Mouse (Mus musculus) hindbrain, embryonic 11.5 days (tissue): ENCODE measurements at regions not wholly inside any gene's neighbourhood (a gene's known extent, or its start where the extent isn't known, plus 50 kb on each side); places are given as distances from the start of the nearest gene placed in this dataset.

Source experiments
- ATAC-seq: fragments of 200-750 bp; cut with Nextera tagmentation; 2 replicates; pipeline ENCODE4 v1.8.0; 2017; ENCODE audit warnings: mild to moderate bottlenecking, moderate TSS enrichment, moderate library complexity; ENCODE audit not compliant: low FRiP score
- DNase-seq: peaks from one replicate; pipeline ENCODE4 v3.0.0-alpha.2; 2015; ENCODE audit warnings: low spot score
- H3K27ac ChIP-seq: fragments of 300-500 bp; sonication (generic); 2 replicates; pipeline ENCODE4 v1.5.1; 2014; ENCODE audit warnings: mild to moderate bottlenecking, low read depth, low read length
- H3K27me3 ChIP-seq: fragments of 300-500 bp; sonication (generic); 2 replicates; pipeline ENCODE4 v1.6.1; 2014; ENCODE audit warnings: mild to moderate bottlenecking, low read length, moderate library complexity, mixed read lengths; ENCODE audit not compliant: control insufficient read depth, insufficient read depth
- H3K36me3 ChIP-seq: fragments of 300-500 bp; sonication (generic); 2 replicates; pipeline ENCODE4 v1.6.1; 2014; ENCODE audit warnings: mild to moderate bottlenecking, low read length, moderate library complexity, mixed read lengths; ENCODE audit not compliant: control insufficient read depth, insufficient read depth
- H3K4me1 ChIP-seq: fragments of 300-500 bp; sonication (generic); replicated peaks from 2 replicates; pipeline ENCODE4 v1.6.1; 2014; ENCODE audit warnings: low read length, mixed read lengths; ENCODE audit not compliant: control insufficient read depth, insufficient read depth
- H3K4me2 ChIP-seq: fragments of 300-500 bp; sonication (generic); replicated peaks from 2 replicates; pipeline ENCODE4 v1.6.1; 2014; ENCODE audit warnings: mild to moderate bottlenecking, low read depth, low read length
- H3K4me3 ChIP-seq: fragments of 300-500 bp; sonication (generic); 2 replicates; pipeline ENCODE4 v1.5.1; 2014; ENCODE audit warnings: low read depth, low read length
- H3K9ac ChIP-seq: fragments of 300-500 bp; sonication (generic); 2 replicates; pipeline ENCODE4 v1.6.1; 2014; ENCODE audit warnings: low read depth, low read length
- H3K9me3 ChIP-seq: fragments of 300-500 bp; sonication (generic); 2 replicates; pipeline ENCODE4 v1.6.1; 2016; ENCODE audit warnings: low read length; ENCODE audit not compliant: control insufficient read depth
- WGBS: fragments of 180-500 bp; shearing (Covaris S2); extraction: QIAGEN DNeasy Blood & Tissue Kit; methylation state at CpG from one replicate; pipeline ENCODE4 v1.1.7; 2014; 5-methylcytosine and 5-hydroxymethylcytosine counted together

- Histone ChIP-seq H3K4me1 (no peaks in the 10 kb centered on the region), H3K27ac (no peak overlapping the region), H3K9me3 (no peaks in the 10 kb centered on the region), H3K4me2 (no peak overlapping the region), H3K27me3 (no peaks in the 10 kb centered on the region), H3K36me3 (no peaks in the 10 kb centered on the region), H3K9ac (no peak overlapping the region), H3K4me3 (no peak overlapping the region)
- no peak for DNase-seq
- 90% methylated on average over 8 of the region's 8 CpGs for WGBS
- ATAC-seq: no peak
Observed at GRCm38 (mm10) chr5:90164434-90164833, 59.4 kb downstream of the Cox18 start.

- Histone ChIP-seq H3K4me2 (no peak overlapping the region), H3K9me3 (no peaks in the 10 kb centered on the region), H3K27ac (no peak overlapping the region), H3K36me3 (no peaks in the 10 kb centered on the region), H3K4me3 (no peak overlapping the region), H3K9ac (no peak overlapping the region), H3K27me3 (no peaks in the 10 kb centered on the region), H3K4me1 (no peaks in the 10 kb centered on the region)
- 76% methylated on average over 18 of the region's 18 CpGs for WGBS
- no peak for DNase-seq
- no peak for ATAC-seq
Observed at GRCm38 (mm10) chr5:90163033-90163859, 60.6 kb downstream of the Cox18 start.

- DNase-seq: no peak
- WGBS: 61% methylated on average over 4 of the region's 4 CpGs
- H3K4me2 ChIP-seq: no peak overlapping the region
- no peak overlapping the region for H3K27ac ChIP-seq
- no peaks in the 10 kb centered on the region for H3K4me1 ChIP-seq
- H3K9me3 ChIP-seq: no peaks in the 10 kb centered on the region
- H3K9ac ChIP-seq: no peak overlapping the region
- no peak for ATAC-seq
- no peaks in the 10 kb centered on the region for H3K27me3 ChIP-seq
- no peak overlapping the region for H3K4me3 ChIP-seq
- no peaks in the 10 kb centered on the region for H3K36me3 ChIP-seq
Observed at GRCm38 (mm10) chr5:90160281-90160680, 63.5 kb downstream of the Cox18 start.

- H3K4me1 ChIP-seq: no peaks in the 10 kb centered on the region
- no peak overlapping the region for H3K27ac ChIP-seq
- WGBS: 92% methylated on average over 4 of the region's 4 CpGs
- DNase-seq (no peak), ATAC-seq (no peak)
- H3K36me3 ChIP-seq: no peaks in the 10 kb centered on the region
- no peaks in the 10 kb centered on the region for H3K9me3 ChIP-seq
- no peak overlapping the region for H3K4me2 ChIP-seq
- no peak overlapping the region for H3K4me3 ChIP-seq
- no peaks in the 10 kb centered on the region for H3K27me3 ChIP-seq
- no peak overlapping the region for H3K9ac ChIP-seq
Observed at GRCm38 (mm10) chr5:90156522-90156921, 67.3 kb downstream of the Cox18 start.

GRCm38 (mm10) chr5:90149611-90150532 is 73.9 kb downstream of the Cox18 start:
- ATAC-seq (no peak), DNase-seq (no peak)
- H3K27me3 ChIP-seq: no peaks in the 10 kb centered on the region
- H3K9ac ChIP-seq: no peak overlapping the region
- H3K4me2 ChIP-seq: no peak overlapping the region
- no peak overlapping the region for H3K27ac ChIP-seq
- no peaks in the 10 kb centered on the region for H3K4me1 ChIP-seq
- no peaks in the 10 kb centered on the region for H3K36me3 ChIP-seq
- no peaks in the 10 kb centered on the region for H3K9me3 ChIP-seq
- no peak overlapping the region for H3K4me3 ChIP-seq
- whole genome bisulfite sequencing: 87% methylated on average over 22 of the region's 22 CpGs

GRCm38 (mm10) chr5:90135971-90136370 is 87.8 kb downstream of the Cox18 start:
- WGBS: 89% methylated on average over 7 of the region's 7 CpGs

GRCm38 (mm10) chr5:90107036-90107435 is 116.8 kb downstream of the Cox18 start:
- DNase-seq: no peak
- 95% methylated on average over 1 of the region's 1 CpGs for WGBS
- no peak overlapping the region for H3K27ac ChIP-seq
- H3K36me3 ChIP-seq: no peaks in the 10 kb centered on the region
- no peaks in the 10 kb centered on the region for H3K9me3 ChIP-seq
- H3K4me1 ChIP-seq: no peaks in the 10 kb centered on the region
- H3K4me2 ChIP-seq: no peak overlapping the region
- no peak overlapping the region for H3K9ac ChIP-seq
- no peak for ATAC-seq
- no peak overlapping the region for H3K4me3 ChIP-seq
- no peaks in the 10 kb centered on the region for H3K27me3 ChIP-seq

More at GRCm38 (mm10) chr5:90135971-90136370, 87.8 kb downstream of the Cox18 start:
- no peak for DNase-seq
- H3K36me3 ChIP-seq: no peaks in the 10 kb centered on the region
- no peaks in the 10 kb centered on the region for H3K27me3 ChIP-seq
- no peak overlapping the region for H3K4me3 ChIP-seq
- no peak overlapping the region for H3K9ac ChIP-seq
- H3K9me3 ChIP-seq: no peaks in the 10 kb centered on the region
- ATAC-seq: no peak
- no peak overlapping the region for H3K27ac ChIP-seq
- H3K4me2 ChIP-seq: no peak overlapping the region
- H3K4me1 ChIP-seq: no peaks in the 10 kb centered on the region

- 80% methylated on average over 7 of the region's 7 CpGs for WGBS
Observed at GRCm38 (mm10) chr5:90104672-90105071, 119.1 kb downstream of the Cox18 start.

More at GRCm38 (mm10) chr5:90104672-90105071, 119.1 kb downstream of the Cox18 start:
- ATAC-seq: no peak
- DNase-seq: no peak
- Histone ChIP-seq H3K36me3 (no peaks in the 10 kb centered on the region), H3K9me3 (no peaks in the 10 kb centered on the region), H3K4me3 (no peak overlapping the region), H3K9ac (no peak overlapping the region), H3K27me3 (no peaks in the 10 kb centered on the region), H3K4me2 (no peak overlapping the region), H3K27ac (no peak overlapping the region), H3K4me1 (no peaks in the 10 kb centered on the region)
